Mouse (Mus musculus): Measurements from ENCODE around the gene Tmprss9.

DNA sequence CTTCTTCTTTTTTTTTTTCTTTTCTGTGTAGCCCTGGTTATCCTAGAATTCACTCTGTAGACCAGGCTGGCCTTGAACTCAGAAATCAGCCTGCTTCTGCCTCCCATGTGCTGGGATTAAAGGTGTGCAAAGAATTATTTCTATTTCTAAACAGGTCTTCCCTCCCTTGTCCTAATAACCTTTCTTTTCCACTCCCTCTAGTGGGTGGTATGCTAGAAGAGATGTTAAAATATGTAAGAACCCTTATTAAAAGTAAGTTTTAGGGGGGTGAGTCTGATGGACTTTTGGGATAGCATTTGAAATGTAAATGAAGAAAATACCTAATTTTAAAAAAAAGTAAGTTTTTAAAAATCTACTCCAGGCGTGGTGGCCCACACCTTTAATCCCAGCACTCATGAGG, 48.3 kb upstream of the Tmprss9 start:
- TF ChIP-seq POLR2A (IDR thresholded peaks at IDR 0.05; ENCODE audit: low read depth, low read length) (no peak), CTCF (IDR thresholded peaks at IDR 0.05; ENCODE audit: borderline replicate concordance, insufficient read depth, low read length) (no peak)

Data from embryonic fibroblast, embryonic 13.5 days (primary cell).